Mouse (Mus musculus): ENCODE measurements around the gene Nudt4. TPM values are rescaled to one million over a fixed set of nuclear protein-coding genes. Genes with fewer than 3 reads are reported as not detected.

Nudt4 gene
- polyA plus RNA-seq, 1 experiment from 2014 or later: 70.6 TPM

GRCm38 (mm10) chr10:95576876-95577566, 13.1 kb upstream of the Nudt4 start:
- Histone ChIP-seq H3K4me2 (replicated peaks; ENCODE audit: low read depth, low read length) (no peak overlapping the region), H3K27me3 (ENCODE audit: control insufficient read depth, insufficient read depth, low read length) (no peaks in the 10 kb centered on the region), H3K4me3 (ENCODE audit: low read depth, low read length) (no peak overlapping the region), H3K9me3 (ENCODE audit: control insufficient read depth, low read depth, low read length) (no peaks in the 10 kb centered on the region), H3K36me3 (ENCODE audit: control insufficient read depth, insufficient read depth, low read length) (no peaks in the 10 kb centered on the region), H3K27ac (ENCODE audit: low read length) (0 out of 2 replicates have a peak overlapping the region, but pooled peaks have one; percentile 2), H3K9ac (replicated peaks; ENCODE audit: low read depth, low read length) (no peak overlapping the region), H3K4me1 (ENCODE audit: control insufficient read depth, insufficient read depth, low read length) (peaks cover 5% of the 10 kb centered on the region; the same call in 1 of the 2 replicates)
- 41% methylated on average over 14 of the region's 14 CpGs for WGBS
- ATAC-seq (ENCODE audit: insufficient number of reproducible peaks, insufficient read depth, low FRiP score, low read depth): no peak

DNA sequence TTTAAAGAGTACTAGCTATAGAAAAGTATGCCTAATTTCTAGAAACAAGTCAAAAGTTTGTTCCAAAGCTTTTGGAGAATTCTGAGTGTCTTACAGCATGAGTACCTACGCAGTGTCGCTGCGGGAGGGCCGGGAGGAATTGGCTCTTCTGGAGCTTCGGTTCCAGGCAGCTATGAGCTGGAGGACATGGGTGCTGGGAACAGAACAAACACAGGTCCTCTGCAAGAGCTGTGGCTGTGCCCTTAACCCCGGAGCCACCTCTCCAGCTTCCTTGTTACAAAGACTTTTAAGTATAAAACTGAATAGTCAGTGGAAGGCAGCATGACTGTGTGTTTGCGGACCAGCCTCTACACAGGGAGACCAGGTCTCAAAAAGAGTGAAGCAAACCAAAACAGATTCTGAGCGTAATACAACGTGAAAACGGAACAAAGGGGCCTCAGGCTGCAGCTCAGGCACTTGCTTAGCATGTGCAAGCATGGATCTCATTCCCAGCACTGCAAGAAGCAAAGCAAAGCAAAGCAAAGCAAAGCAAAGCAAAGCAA, 12.0 kb upstream of the Nudt4 start:
- Histone ChIP-seq H3K27me3 (ENCODE audit: control insufficient read depth, insufficient read depth, low read length) (no peaks in the 10 kb centered on the region), H3K36me3 (ENCODE audit: control insufficient read depth, insufficient read depth, low read length) (no peaks in the 10 kb centered on the region), H3K9me3 (ENCODE audit: control insufficient read depth, low read depth, low read length) (no peaks in the 10 kb centered on the region), H3K9ac (replicated peaks; ENCODE audit: low read depth, low read length) (no peak overlapping the region), H3K4me1 (ENCODE audit: control insufficient read depth, insufficient read depth, low read length) (peaks cover 5% of the 10 kb centered on the region; the same call in 1 of the 2 replicates), H3K4me2 (replicated peaks; ENCODE audit: low read depth, low read length) (no peak overlapping the region), H3K27ac (ENCODE audit: low read length) (no peak overlapping the region), H3K4me3 (ENCODE audit: low read depth, low read length) (no peak overlapping the region)
- ATAC-seq (ENCODE audit: insufficient number of reproducible peaks, insufficient read depth, low FRiP score, low read depth): no peak
- 78% methylated on average over 10 of the region's 10 CpGs for WGBS

GRCm38 (mm10) chr10:95574994-95575393, 11.0 kb upstream of the Nudt4 start:
- Histone ChIP-seq H3K4me1 (ENCODE audit: control insufficient read depth, insufficient read depth, low read length) (peaks cover 5% of the 10 kb centered on the region; the same call in 1 of the 2 replicates), H3K9me3 (ENCODE audit: control insufficient read depth, low read depth, low read length) (no peaks in the 10 kb centered on the region), H3K4me3 (ENCODE audit: low read depth, low read length) (no peak overlapping the region), H3K4me2 (replicated peaks; ENCODE audit: low read depth, low read length) (no peak overlapping the region), H3K36me3 (ENCODE audit: control insufficient read depth, insufficient read depth, low read length) (no peaks in the 10 kb centered on the region), H3K9ac (replicated peaks; ENCODE audit: low read depth, low read length) (no peak overlapping the region), H3K27me3 (ENCODE audit: control insufficient read depth, insufficient read depth, low read length) (no peaks in the 10 kb centered on the region), H3K27ac (ENCODE audit: low read length) (no peak overlapping the region)
- WGBS: 68% methylated on average over 4 of the region's 4 CpGs
- no peak for ATAC-seq (ENCODE audit: insufficient number of reproducible peaks, insufficient read depth, low FRiP score, low read depth)

DNA sequence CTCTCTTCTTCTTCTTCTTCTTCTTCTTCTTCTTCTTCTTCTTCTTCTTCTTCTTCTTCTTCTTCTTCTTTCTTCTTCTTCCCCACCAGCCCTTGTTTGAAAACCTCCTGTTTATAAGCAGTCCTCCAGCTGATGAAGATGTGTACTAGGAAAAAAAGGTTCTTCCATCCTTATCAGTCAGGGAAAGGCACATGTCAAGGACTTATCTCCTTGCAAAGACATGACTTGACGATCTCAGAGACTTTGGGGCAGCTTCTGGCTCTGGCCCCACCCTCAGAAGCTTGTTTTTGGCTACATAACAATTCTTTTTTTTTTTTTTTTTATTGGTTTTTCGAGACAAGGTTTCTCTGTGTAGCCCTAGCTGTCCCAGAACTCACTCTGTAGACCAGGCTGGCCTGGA, 5.5 kb upstream of the Nudt4 start:
- no peak overlapping the region for H3K9ac ChIP-seq (replicated peaks; ENCODE audit: low read depth, low read length)
- no peaks in the 10 kb centered on the region for H3K27me3 ChIP-seq (ENCODE audit: control insufficient read depth, insufficient read depth, low read length)
- H3K27ac ChIP-seq (ENCODE audit: low read length): no peak overlapping the region
- peaks cover 10% of the 10 kb centered on the region; the same call in 1 of the 2 replicates for H3K4me1 ChIP-seq (ENCODE audit: control insufficient read depth, insufficient read depth, low read length)
- no peaks in the 10 kb centered on the region for H3K36me3 ChIP-seq (ENCODE audit: control insufficient read depth, insufficient read depth, low read length)
- no peaks in the 10 kb centered on the region for H3K9me3 ChIP-seq (ENCODE audit: control insufficient read depth, low read depth, low read length)
- no peak overlapping the region for H3K4me3 ChIP-seq (ENCODE audit: low read depth, low read length)
- ATAC-seq (ENCODE audit: insufficient number of reproducible peaks, insufficient read depth, low FRiP score, low read depth): no peak
- WGBS: 61% methylated on average over 2 of the region's 2 CpGs
- H3K4me2 ChIP-seq (replicated peaks; ENCODE audit: low read depth, low read length): no peak overlapping the region

- Histone ChIP-seq H3K4me2 (replicated peaks; ENCODE audit: low read depth, low read length) (no peak overlapping the region), H3K4me3 (ENCODE audit: low read depth, low read length) (no peak overlapping the region), H3K27me3 (ENCODE audit: control insufficient read depth, insufficient read depth, low read length) (no peaks in the 10 kb centered on the region), H3K4me1 (ENCODE audit: control insufficient read depth, insufficient read depth, low read length) (peaks cover 12% of the 10 kb centered on the region; the same call in 1 of the 2 replicates), H3K27ac (ENCODE audit: low read length) (no peak overlapping the region), H3K9me3 (ENCODE audit: control insufficient read depth, low read depth, low read length) (no peaks in the 10 kb centered on the region), H3K9ac (replicated peaks; ENCODE audit: low read depth, low read length) (no peak overlapping the region), H3K36me3 (ENCODE audit: control insufficient read depth, insufficient read depth, low read length) (no peaks in the 10 kb centered on the region)
- no peak for ATAC-seq (ENCODE audit: insufficient number of reproducible peaks, insufficient read depth, low FRiP score, low read depth)
- WGBS: 83% methylated on average over 6 of the region's 6 CpGs
Observed at GRCm38 (mm10) chr10:95568016-95568415, 4.1 kb upstream of the Nudt4 start.

DNA sequence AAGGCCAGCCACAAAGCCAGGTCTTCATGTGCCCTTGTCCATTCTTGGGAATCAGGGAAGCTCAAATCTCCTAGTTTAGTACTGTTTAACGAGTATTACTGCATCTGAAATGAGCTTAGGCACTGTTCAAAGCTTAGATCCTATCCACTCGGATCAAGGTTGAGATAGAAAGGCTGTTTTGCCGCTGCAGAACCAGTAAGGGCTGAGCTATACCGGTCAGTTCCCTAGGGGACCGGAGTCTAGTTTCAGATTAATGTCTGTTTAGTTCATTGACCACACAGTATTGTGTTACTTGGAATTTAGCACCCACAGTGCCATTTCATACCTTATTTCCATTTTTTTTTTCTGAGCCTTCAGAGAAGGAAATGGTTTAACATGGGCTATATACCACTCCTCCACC, 3.6 kb upstream of the Nudt4 start:
- no peak for ATAC-seq (ENCODE audit: insufficient number of reproducible peaks, insufficient read depth, low FRiP score, low read depth)

DNA sequence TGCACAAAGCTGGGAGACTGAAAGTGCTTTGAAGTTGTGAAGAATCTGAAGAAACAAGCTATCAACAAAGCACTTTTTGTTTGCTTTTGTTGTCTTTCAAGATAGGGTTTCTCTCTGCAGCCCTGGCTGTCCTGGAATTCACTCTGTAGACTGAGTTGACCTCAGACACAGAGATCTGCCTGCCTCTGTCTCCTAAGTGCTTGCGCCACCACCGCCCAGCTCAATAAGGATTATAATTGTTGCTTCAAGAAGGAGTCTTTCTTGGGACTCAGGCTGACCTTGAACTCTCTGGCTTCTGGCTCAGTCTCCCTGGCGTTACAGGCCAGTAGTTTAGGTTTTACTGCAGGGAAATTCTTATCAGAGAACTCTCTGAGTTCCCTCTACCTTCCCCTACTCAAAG, 2.8 kb upstream of the Nudt4 start:
- WGBS: 84% methylated on average over 3 of the region's 3 CpGs
- Histone ChIP-seq H3K27ac (ENCODE audit: low read length) (no peak overlapping the region), H3K9ac (replicated peaks; ENCODE audit: low read depth, low read length) (no peak overlapping the region), H3K9me3 (ENCODE audit: control insufficient read depth, low read depth, low read length) (no peaks in the 10 kb centered on the region), H3K4me3 (ENCODE audit: low read depth, low read length) (no peak overlapping the region), H3K27me3 (ENCODE audit: control insufficient read depth, insufficient read depth, low read length) (no peaks in the 10 kb centered on the region), H3K4me1 (ENCODE audit: control insufficient read depth, insufficient read depth, low read length) (peaks cover 17% of the 10 kb centered on the region; the same call in 1 of the 2 replicates), H3K4me2 (replicated peaks; ENCODE audit: low read depth, low read length) (no peak overlapping the region), H3K36me3 (ENCODE audit: control insufficient read depth, insufficient read depth, low read length) (no peaks in the 10 kb centered on the region)
- no peak for ATAC-seq (ENCODE audit: insufficient number of reproducible peaks, insufficient read depth, low FRiP score, low read depth)

More for the DNA sequence above, 3.6 kb upstream of the Nudt4 start:
- H3K9me3 ChIP-seq (ENCODE audit: control insufficient read depth, low read depth, low read length): no peaks in the 10 kb centered on the region
- no peak overlapping the region for H3K4me3 ChIP-seq (ENCODE audit: low read depth, low read length)
- H3K27ac ChIP-seq (ENCODE audit: low read length): no peak overlapping the region
- no peaks in the 10 kb centered on the region for H3K27me3 ChIP-seq (ENCODE audit: control insufficient read depth, insufficient read depth, low read length)
- peaks cover 12% of the 10 kb centered on the region; the same call in 1 of the 2 replicates for H3K4me1 ChIP-seq (ENCODE audit: control insufficient read depth, insufficient read depth, low read length)
- H3K4me2 ChIP-seq (replicated peaks; ENCODE audit: low read depth, low read length): no peak overlapping the region
- no peaks in the 10 kb centered on the region for H3K36me3 ChIP-seq (ENCODE audit: control insufficient read depth, insufficient read depth, low read length)
- WGBS: 57% methylated on average over 5 of the region's 5 CpGs
- no peak overlapping the region for H3K9ac ChIP-seq (replicated peaks; ENCODE audit: low read depth, low read length)

DNA sequence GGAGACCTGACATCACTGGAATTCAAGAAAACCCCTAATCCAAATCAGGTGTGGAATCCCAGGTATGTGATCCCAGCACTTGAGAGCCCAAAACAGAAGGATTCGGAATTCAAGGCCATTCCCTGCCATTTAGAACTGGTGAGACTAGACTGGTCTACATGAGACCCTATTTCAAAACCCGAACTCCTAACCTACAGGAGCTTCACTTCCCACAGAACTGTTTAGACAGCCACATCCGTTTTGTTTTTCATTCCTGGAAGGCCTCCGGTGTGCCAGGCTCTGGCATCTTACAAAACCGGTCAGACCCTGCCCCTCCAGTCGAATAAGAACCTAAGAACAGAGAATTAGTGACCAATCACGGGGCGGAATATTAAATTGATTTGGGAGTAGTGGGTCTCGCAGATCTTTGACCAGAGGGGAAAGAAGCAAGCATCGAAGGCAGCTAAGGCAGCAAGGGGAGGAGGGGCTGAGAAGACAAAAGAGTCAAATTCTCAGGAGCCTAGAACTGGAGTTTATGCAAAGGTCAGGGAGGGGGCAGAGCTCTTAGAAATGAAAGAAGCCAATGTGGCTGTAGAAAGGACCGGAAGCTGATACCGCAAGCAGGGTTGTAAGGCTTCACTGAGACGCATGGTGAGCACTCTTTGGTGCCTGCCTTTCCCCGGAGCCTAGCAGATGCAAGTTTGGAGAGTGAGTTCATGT, 1.4 kb upstream of the Nudt4 start:
- no peak for ATAC-seq (ENCODE audit: insufficient number of reproducible peaks, insufficient read depth, low FRiP score, low read depth)

More for the DNA sequence above, 1.4 kb upstream of the Nudt4 start:
- Histone ChIP-seq H3K4me2 (replicated peaks; ENCODE audit: low read depth, low read length) (0 out of 2 replicates have a peak overlapping the region, but pooled peaks have one; percentile 5), H3K27ac (ENCODE audit: low read length) (0 out of 2 replicates have a peak overlapping the region, but pooled peaks have one; percentile 27), H3K9me3 (ENCODE audit: control insufficient read depth, low read depth, low read length) (no peaks in the 10 kb centered on the region), H3K36me3 (ENCODE audit: control insufficient read depth, insufficient read depth, low read length) (no peaks in the 10 kb centered on the region), H3K4me3 (ENCODE audit: low read depth, low read length) (no peak overlapping the region), H3K4me1 (ENCODE audit: control insufficient read depth, insufficient read depth, low read length) (peaks cover 24% of the 10 kb centered on the region), H3K9ac (replicated peaks; ENCODE audit: low read depth, low read length) (no peak overlapping the region), H3K27me3 (ENCODE audit: control insufficient read depth, insufficient read depth, low read length) (no peaks in the 10 kb centered on the region)
- WGBS: 22% methylated on average over 14 of the region's 14 CpGs

All from stomach, embryonic 14.5 days (tissue).